Mouse (Mus musculus) ES-Bruce4 (cell line): Measurements from ENCODE around the gene Med13l. TPM values are rescaled to one million over a fixed set of nuclear protein-coding genes. Genes with fewer than 3 reads are reported as not detected.

Experiments
- H3K27ac ChIP-seq: 2 replicates; pipeline ENCODE4 v1.5.1; 2012; ENCODE audit warnings: low read length, inconsistent platforms; ENCODE audit not compliant: insufficient read depth
- H3K27me3 ChIP-seq: 2 replicates; pipeline ENCODE4 v1.6.1; 2012; ENCODE audit warnings: mild to moderate bottlenecking, low read length, inconsistent platforms; ENCODE audit not compliant: control insufficient read depth, poor library complexity, insufficient read depth, severe bottlenecking
- H3K36me3 ChIP-seq: 2 replicates; pipeline ENCODE4 v1.6.1; 2012; ENCODE audit warnings: inconsistent platforms, mild to moderate bottlenecking, low read length, moderate library complexity; ENCODE audit not compliant: control insufficient read depth, poor library complexity, insufficient read depth, severe bottlenecking
- H3K4me1 ChIP-seq: one replicate; pipeline ENCODE4 v1.8.1; 2011; ENCODE audit warnings: low read length; ENCODE audit not compliant: control insufficient read depth, insufficient read depth
- H3K4me3 ChIP-seq: 2 replicates; pipeline ENCODE4 v1.5.1; 2011; ENCODE audit warnings: low read depth, mild to moderate bottlenecking, low read length
- H3K9ac ChIP-seq: 2 replicates; pipeline ENCODE4 v1.6.1; 2012; ENCODE audit warnings: low read depth, mild to moderate bottlenecking, inconsistent platforms; ENCODE audit not compliant: poor library complexity, severe bottlenecking
- H3K9me3 ChIP-seq: replicated peaks from 2 replicates; pipeline ENCODE4 v1.6.1; 2012; ENCODE audit warnings: mild to moderate bottlenecking, low read length, inconsistent platforms; ENCODE audit not compliant: control insufficient read depth, poor library complexity, insufficient read depth, severe bottlenecking
- CTCF ChIP-seq: IDR thresholded peaks from one replicate; pipeline ENCODE4 v1.8.1; 2011; ENCODE audit warnings: low read depth, low read length
- EP300 ChIP-seq: IDR thresholded peaks from 2 replicates; pipeline ENCODE4 v1.6.1; 2011; ENCODE audit warnings: low read depth, low read length; ENCODE audit not compliant: insufficient read depth
- POLR2A ChIP-seq: IDR thresholded peaks from one replicate; pipeline ENCODE4 v1.8.1; 2011; ENCODE audit warnings: low read length; ENCODE audit not compliant: insufficient read depth
- polyA plus RNA-seq: library from polyadenylated mRNA; stranded (reverse); fragments of >200 nt; gene quantifications from 2 replicates; pipeline ENCODE4 v1.2.4, GENCODE M21; 2011; ENCODE audit warnings: low read depth; ENCODE audit not compliant: missing spikeins, insufficient read depth, insufficient read length

The Med13l gene
- polyA plus RNA-seq, 1 experiment = 43.9 TPM

DNA sequence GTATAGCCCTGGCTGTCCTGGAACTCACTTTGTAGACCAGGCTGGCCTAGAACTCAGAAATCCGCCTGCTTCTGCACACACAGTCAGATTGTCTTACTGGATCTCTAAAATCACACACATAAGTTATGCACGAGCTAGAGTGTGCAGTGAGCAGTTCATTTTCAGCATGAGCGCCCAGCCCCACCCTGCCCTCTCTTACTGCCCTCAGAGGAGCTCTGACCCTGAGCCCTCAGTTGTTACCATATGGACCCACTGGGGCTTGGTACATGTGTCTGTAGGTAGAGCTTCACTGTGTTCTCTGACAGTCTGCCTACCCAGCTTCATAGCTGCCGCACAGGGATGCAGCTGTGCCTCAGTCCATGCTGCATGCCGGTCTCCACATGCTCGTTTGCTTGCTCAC, 15.4 kb downstream of the Med13l start:
- no peak overlapping the region for H3K27ac ChIP-seq

DNA sequence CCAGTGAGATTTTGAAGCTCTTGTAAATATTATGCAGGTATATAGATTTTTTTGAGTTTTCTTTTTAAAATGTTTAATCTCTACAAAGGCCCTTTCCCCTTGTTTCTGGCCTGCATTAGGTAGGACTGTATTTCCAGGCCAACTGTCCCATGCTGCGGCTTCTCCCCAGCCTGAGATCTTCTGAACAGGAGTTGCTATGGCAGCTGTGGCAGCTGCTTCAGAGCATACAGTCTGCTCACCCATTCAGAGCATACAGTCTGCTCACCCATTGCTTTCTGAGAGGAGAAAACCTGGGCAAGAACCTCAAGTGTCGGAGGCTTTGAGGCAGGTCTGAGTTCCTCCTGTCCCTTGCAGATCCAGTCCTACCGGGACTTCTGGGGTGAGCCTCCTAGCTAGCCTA, 16.3 kb downstream of the Med13l start:
- H3K27me3 ChIP-seq = no peaks in the 10 kb centered on the region
- no peak overlapping the region for H3K27ac ChIP-seq
- no peak overlapping the region for H3K4me3 ChIP-seq
- no peaks in the 10 kb centered on the region for H3K9me3 ChIP-seq
- no peak overlapping the region for H3K9ac ChIP-seq
- no peak for TF ChIP-seq EP300
- no peak for TF ChIP-seq POLR2A
- TF ChIP-seq CTCF = no peak
- H3K36me3 ChIP-seq = no peaks in the 10 kb centered on the region
- H3K4me1 ChIP-seq = peaks cover 2% of the 10 kb centered on the region

More for the DNA sequence above, 15.4 kb downstream of the Med13l start:
- no peak for TF ChIP-seq POLR2A
- no peak for TF ChIP-seq EP300
- TF ChIP-seq CTCF = no peak
- no peak overlapping the region for H3K9ac ChIP-seq
- H3K27me3 ChIP-seq = no peaks in the 10 kb centered on the region
- no peaks in the 10 kb centered on the region for H3K9me3 ChIP-seq
- H3K4me3 ChIP-seq = no peak overlapping the region
- H3K4me1 ChIP-seq = peaks cover 2% of the 10 kb centered on the region
- H3K36me3 ChIP-seq = no peaks in the 10 kb centered on the region

DNA sequence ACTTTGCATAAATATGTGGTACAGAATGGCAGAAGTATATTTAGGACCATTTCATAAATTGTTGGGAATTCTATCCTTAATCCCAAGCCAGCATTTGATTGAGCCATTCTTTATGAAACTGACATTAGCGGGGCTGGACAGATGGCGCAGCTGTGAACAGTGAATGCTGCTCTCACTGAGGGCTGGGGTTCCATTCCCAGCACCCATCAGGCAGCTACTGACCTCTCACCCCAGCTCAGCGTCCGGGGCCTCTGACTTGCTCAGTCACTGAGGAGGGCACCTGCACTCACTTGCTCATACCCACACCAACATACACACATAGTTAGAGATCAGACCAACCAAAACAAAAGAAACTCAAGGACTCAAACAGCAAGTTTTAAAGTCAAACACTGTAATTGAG, 24.9 kb downstream of the Med13l start:
- Histone ChIP-seq H3K9ac (no peak overlapping the region), H3K4me1 (peaks cover 8% of the 10 kb centered on the region), H3K27me3 (no peaks in the 10 kb centered on the region), H3K4me3 (no peak overlapping the region), H3K9me3 (no peaks in the 10 kb centered on the region), H3K27ac (no peak overlapping the region), H3K36me3 (no peaks in the 10 kb centered on the region)
- TF ChIP-seq POLR2A = no peak
- no peak for TF ChIP-seq EP300
- no peak for TF ChIP-seq CTCF

DNA sequence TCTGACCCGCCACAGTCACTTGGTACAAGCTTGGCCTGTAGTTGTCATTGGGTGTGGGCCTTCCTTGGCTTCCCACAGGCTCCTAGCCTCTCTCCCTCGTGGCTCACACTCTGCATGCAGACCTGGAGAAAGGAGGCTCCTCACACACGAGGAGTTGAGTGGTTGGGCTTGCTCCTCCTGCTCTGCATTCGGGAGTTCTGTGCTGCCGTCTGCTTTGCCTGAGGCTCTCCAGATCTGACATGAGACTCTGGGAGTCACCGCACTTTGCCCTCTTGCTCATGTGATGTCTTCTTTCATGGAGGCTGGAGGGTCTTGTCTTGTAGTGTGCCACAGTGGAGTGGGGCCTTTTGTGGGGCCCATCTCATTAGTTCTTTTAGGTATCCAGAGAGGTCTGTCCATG, 26.1 kb downstream of the Med13l start:
- TF ChIP-seq EP300 (no peak), POLR2A (no peak), CTCF (no peak)
- Histone ChIP-seq H3K9me3 (no peaks in the 10 kb centered on the region), H3K9ac (no peak overlapping the region), H3K4me1 (peaks cover 10% of the 10 kb centered on the region), H3K4me3 (no peak overlapping the region), H3K27ac (no peak overlapping the region), H3K27me3 (no peaks in the 10 kb centered on the region), H3K36me3 (no peaks in the 10 kb centered on the region)

DNA sequence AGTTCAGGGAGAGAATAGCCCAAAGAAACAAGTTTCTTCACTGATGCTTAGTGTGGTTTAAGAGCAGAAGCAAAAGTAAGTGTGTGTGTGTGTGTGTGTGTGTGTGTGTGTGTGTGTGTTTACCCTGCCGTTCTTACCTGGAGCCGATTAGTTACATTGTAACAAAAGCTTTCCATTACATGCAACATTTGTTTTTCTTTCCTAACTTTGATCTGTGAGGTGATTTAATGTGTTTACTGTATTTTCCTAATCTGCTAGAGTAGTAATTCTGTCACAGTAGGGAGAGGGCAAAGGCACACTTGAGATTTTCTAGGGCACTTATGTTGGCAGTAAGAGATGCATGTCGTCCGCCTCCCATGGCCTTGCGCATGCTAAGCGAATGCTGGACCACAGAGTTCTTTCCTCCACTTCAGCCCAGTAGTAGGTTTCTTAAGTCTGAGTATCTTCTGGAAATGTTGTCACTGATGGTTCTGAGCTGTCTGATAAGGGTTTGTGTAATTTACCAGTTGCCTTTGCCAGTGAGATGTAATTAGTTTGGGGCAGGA, 28.0 kb downstream of the Med13l start:
- Histone ChIP-seq H3K4me3 (no peak overlapping the region), H3K27me3 (no peaks in the 10 kb centered on the region), H3K9ac (no peak overlapping the region), H3K27ac (no peak overlapping the region), H3K4me1 (peaks cover 12% of the 10 kb centered on the region), H3K36me3 (no peaks in the 10 kb centered on the region), H3K9me3 (no peaks in the 10 kb centered on the region)
- TF ChIP-seq POLR2A (no peak), EP300 (no peak), CTCF (no peak)

DNA sequence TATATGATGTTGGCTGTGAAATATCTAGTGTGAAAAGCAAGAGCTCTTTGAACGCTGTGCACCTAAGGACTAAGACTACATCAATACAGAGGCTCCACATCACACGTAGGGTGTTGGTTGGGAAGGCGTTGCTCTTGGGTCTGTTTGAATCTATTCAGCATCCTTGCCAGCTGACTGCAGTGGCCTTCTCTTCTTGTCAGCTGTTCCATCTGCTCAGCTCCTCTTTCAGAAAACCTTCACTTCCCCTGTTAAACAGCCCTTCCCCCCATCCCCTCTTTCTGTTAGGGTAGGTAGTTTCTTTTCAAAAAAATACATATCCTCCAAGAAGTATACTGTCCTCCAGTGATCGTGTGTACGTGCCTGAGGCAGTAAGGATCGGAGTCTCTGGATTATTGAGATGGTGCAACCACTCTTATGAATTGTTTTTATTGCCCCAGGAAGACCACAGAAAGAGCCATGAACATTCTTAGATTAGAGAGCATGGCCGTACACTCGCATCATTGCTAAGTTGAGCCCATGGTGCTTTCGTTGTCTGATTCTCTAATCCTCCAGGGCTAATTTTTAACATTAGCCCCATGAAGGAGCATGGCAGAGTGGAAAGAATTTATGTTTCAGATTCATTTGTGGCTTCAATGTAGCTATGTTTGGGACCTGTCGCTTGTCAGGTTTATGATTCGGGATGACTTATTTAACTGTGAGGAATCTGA, 28.9 kb downstream of the Med13l start:
- TF ChIP-seq EP300 (no peak), POLR2A (no peak), CTCF (no peak)
- Histone ChIP-seq H3K27ac (no peak overlapping the region), H3K4me1 (peaks cover 12% of the 10 kb centered on the region), H3K36me3 (no peaks in the 10 kb centered on the region), H3K9me3 (no peaks in the 10 kb centered on the region), H3K4me3 (no peak overlapping the region), H3K27me3 (no peaks in the 10 kb centered on the region), H3K9ac (no peak overlapping the region)
